Mouse (Mus musculus) stomach, postnatal 0 days (tissue): Measurements from ENCODE around the gene Disp1.

Experiments used
- CTCF ChIP-seq: IDR thresholded peaks from 2 replicates; pipeline ENCODE4 v1.5.1; 2016; ENCODE audit warnings: antibody characterized with exemption, low read depth, mild to moderate bottlenecking, moderate library complexity
- EP300 ChIP-seq: optimal IDR thresholded peaks from 2 replicates; pipeline ENCODE3; 2016; ENCODE audit warnings: antibody characterized with exemption

- TF ChIP-seq CTCF (no peak), EP300 (no peak)
Observed at GRCm38 (mm10) chr1:183075121-183075822, 146.1 kb downstream of the Disp1 start.
